Mouse (Mus musculus) lung, postnatal 4 days (tissue): ENCODE data around the gene Rita1.

Source experiments
- DNase-seq, 2 experiments: peaks; one replicate each; pipeline ENCODE4 v3.0.0; 2021

Rita1 gene

GRCm38 (mm10) chr5:120612442-120612821 lies at the start of gene Rita1, which contains the start of gene Ddx54:
Rita1 (minus strand) TSS chr5:120612589.
Ddx54 (plus strand) TSS chr5:120612739.
- peak; percentile 96 to 97 for DNase-seq

- DNase-seq, result no peak
Measured at GRCm38 (mm10) chr5:120660816-120661215, 48.4 kb upstream of the Rita1 start.

DNA sequence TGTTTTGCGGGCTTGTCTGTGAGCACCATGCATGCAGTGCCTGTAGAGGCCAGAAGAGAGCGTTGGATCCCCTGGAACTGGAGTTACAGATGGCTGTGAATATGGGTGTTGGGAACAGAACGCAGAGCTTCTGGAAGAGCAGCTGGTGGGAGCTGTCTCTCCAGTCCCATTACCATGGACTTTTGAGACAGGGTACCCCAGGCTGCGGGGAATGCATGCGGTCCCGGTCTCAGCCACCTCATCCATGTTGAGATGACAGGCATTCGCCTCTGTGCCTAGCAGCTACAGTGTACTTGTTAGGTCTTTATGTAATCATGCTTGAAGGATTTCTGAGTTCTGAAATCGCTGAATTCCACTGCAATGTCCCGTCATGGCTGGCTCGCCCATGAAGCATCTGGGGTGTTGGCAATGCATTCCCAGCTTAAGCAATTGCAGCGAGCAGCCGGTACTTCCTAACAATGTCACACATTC lies 43.9 kb upstream of the Rita1 start:
- DNase-seq, result peak; percentile 42 to 83

GRCm38 (mm10) chr5:120653873-120654272 lies 41.5 kb upstream of the Rita1 start:
- no peak for DNase-seq

DNA sequence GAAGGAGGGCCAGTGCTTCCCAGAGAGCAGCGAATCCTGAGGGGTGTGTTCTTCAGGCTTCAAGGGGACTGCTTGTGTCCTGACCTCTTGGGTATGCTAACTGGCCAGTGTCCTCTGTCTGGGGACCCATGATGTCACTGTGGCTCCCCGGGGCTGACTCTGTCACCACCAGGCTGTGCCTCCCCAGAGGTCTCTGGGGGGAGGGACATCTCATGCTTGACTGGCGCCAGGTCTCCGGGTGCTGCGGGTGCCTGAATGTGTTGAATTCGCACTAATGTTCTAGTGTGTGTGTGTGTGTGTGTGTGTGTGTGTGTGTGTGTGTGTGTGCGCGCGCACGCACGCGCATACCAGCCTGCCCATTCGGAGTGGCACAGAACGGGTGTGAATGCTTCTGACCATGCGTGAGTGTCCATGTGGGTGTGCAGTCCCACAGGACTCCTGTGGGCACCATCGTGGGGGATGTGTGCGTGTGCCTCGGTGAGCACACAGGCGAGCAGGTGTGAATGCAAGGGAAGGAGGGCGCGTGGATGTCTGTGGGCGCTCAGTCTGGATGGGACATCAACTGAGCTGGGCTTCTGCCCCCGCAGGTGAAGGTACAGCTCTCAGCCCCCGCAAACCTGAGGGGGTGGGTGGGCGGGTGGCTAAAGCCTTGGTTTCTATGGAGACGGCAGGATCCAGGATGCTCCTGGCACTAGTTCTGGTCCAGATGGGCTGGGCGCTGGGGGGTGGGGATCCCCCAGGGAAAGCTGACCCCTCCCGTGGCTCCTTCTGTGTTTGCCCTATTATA lies 40.7 kb upstream of the Rita1 start:
- no peak for DNase-seq

DNA sequence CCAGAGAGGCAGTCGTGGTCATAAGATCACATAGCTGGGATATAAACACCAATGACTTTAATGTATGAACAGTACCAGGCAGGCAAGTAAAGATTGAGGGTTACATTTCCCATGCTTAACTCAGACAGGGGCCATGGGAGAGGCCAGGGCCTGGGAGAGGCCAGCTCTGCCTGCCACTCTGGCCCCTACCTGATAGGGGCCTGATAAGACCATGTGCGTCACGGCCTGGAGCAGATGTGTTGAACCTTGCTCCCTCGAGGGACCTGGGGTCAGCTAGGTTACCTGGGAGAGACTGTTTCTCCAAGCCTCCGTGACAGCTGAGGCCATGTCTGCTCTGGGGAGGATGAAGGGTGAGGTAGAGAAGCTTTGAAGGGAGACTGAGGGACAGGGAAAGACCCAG lies 38.8 kb upstream of the Rita1 start:
- no peak for DNase-seq

GRCm38 (mm10) chr5:120649938-120650337 lies 37.5 kb upstream of the Rita1 start:
- DNase-seq, result no peak

- DNase-seq, result no peak
Measured at GRCm38 (mm10) chr5:120649374-120649933, 37.1 kb upstream of the Rita1 start.

DNA sequence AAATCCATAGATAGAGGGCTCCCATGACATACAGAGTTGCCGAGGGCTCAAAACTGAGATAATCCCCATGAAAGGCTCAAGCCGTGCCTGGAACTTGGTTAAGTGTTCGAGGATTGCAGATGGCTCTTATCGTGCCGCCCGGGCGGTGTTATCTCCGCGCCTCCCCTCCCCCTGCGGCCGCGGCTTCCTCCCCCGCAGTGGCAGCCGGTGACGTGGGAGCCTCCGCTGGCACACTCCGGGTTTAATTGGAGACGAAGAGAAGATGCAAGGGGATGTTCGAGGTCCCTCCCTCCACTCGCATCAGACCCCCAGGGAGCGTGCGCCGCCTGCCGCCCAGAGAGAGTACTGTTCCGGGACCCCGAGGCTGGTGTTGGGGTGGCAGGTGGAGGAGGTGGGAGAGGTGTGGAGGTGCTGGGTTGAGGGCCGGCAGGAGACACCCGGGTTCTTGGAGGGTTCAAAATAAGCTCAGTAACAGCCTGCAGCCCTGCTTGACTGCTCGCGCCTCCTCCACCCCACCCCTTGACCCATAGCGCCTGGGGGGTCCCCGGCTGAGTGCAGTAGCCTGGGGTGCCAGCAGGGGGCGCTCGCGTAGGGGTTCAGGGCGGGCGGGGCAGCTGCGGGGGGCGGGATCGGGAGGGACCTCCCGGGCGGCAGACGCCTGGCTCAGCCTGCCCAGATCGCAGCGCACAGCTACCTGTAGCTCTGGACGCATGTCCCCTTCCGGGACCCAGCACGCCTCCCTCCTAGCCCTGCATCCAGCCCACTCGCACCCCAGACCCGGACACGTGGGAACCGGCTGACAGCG lies 36.4 kb upstream of the Rita1 start, which contains the start of gene Rasal1:
Rasal1 (plus strand) TSS at position 244 of the 805 bp plus-strand sequence.
- peak; percentile 51 to 55 for DNase-seq

DNA sequence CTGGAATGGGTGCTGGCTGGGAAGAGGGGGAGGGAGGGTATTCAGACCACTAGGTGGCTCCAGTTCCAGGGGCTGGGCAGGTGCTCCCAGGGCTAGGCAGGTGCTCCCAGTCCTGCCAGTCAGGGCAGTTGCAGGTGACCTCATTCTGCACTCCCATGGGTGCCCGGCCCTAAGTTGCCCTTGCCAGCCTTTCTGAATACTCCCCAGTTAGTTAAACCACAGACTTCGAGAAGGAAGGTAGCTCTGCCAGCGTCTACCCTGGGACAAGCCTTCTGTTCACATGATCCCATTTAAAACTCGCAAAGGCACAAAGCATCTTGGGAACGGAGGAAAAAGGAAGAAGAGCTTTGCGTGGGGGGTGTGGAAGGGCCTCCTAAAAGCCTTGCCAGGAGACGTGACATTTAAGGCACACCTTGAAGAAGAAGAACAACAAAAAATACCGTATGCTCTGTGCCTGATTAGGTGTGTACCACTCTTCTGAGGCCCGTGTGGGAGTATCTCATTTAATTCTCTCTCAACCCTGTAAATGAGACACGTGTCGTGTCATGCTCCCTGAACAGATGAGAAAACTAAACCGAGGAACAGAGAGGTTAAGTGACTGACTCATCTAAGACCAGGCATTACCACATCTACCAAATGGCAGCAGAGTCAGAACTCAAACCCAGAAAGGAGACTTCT lies 35.6 kb upstream of the Rita1 start:
- no peak for DNase-seq

- no peak for DNase-seq
Measured at GRCm38 (mm10) chr5:120647361-120647760, 35.0 kb upstream of the Rita1 start.

DNA sequence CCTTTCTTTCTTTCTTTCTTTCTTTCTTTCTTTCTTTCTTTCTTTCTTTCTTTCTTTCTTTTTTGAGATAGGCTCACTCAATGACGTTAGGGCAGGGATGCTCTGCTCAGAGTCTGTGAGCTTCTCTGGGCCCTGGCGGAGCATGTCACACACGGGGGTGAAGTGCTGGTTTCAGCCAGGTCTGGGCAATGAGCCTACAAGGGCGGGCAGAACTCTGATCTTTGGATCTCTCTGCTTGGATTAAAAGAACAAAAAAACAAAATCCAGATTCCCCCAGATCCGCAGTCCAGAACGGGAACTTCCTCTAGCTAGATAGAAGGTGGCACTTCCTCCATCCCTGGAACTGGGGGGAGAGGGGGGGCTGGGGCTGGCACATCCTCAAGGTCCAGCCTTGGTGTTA lies 33.5 kb upstream of the Rita1 start:
- DNase-seq, result no peak

DNA sequence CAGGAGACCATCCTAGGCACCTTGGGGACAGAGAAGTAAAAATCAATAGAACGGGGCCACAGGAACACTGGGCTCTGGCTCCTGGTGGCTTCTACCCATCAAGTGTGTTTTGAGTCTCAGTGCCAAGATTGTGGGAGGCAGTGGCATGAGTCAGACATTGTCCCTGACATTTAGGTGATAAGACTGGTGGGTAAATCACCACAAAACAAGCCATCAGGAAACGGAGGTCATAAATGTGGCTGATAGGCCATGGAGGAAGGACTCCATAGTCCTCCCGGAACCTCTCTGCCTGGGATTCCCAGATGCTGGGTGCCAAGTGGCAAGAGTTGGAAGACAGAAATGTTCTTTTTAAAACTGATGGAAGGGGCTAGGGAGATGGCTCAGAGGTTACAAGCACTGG lies 31.8 kb upstream of the Rita1 start:
- DNase-seq, result no peak

GRCm38 (mm10) chr5:120643365-120644085 lies 31.1 kb upstream of the Rita1 start:
- DNase-seq, result no peak

DNA sequence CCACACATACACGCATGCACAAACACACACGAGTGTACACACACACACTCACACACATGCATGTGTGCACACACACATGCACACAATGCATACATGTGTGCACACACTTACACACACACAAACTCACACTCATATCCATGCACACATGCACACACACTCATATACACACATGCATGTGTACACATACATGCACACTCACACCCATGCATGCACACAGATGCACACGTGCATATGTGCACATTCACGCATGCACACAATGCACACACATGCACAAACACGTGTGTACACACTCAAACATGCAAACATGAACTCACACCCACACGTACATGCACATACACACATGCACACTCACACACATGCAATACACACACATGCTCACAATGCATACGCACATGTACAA lies 27.7 kb upstream of the Rita1 start:
- DNase-seq, result no peak

GRCm38 (mm10) chr5:120635633-120636032 lies 23.2 kb upstream of the Rita1 start:
- DNase-seq, result no peak

GRCm38 (mm10) chr5:120634860-120635259 lies 22.5 kb upstream of the Rita1 start:
- no peak for DNase-seq

GRCm38 (mm10) chr5:120634131-120634530 lies 21.7 kb upstream of the Rita1 start, which contains the start of gene Cfap73:
Cfap73 (minus strand) TSS chr5:120634235.
- DNase-seq, result no peak

GRCm38 (mm10) chr5:120631892-120632291 lies 19.5 kb upstream of the Rita1 start:
- DNase-seq, result no peak

DNA sequence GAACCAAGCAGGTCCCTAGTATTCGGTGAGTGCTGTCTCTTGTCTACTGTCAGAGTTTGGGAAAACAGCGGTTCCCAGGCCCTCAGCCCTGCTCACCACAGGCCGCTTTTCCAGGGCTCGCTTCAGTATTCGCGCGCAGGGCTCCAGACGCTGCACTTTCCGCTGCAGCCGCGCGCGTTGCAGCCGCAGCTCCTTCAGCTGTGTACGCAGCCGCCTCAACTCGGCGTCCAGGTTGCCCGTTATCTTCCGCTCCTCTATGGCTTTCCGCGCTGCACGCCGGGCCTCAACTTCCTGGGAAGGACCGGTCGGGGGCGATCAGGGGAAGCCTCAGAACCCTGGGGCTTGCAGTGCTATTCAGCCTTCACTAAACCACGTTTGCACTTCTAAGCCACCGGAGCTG lies 18.7 kb upstream of the Rita1 start:
- no peak for DNase-seq

- peak in 1 of 2 experiments; percentile 32 for DNase-seq
Measured at GRCm38 (mm10) chr5:120628624-120629023, 16.2 kb upstream of the Rita1 start.
